ENCODE assay signal across 9 mouse cellular contexts in genomic region chr15:27595560-27595959, GRCm38 (mm10). TPM values are rescaled to one million over a fixed set of nuclear protein-coding genes. Genes with fewer than 3 reads are reported as not detected.
DNase-seq lines count a peak whose midpoint lies in the region; ATAC-seq lines count a peak whose summit lies in the region.
"Had no signal": no experiment of that assay in that cellular context is flagged by ENCODE, and none has a peak within 500 bp of the region (broad histone marks: within the 10 kb centered on the region; RNA-seq: fewer than 3 reads in every experiment).

No protein-coding gene starts in this region.

- H3K27me3 ChIP-seq in liver, embryonic 16.5 days (ENCODE audit: control insufficient read depth, insufficient read depth, low read depth, low read length), result no peaks in the 10 kb centered on the region
- no peaks in the 10 kb centered on the region for H3K27me3 ChIP-seq in liver, embryonic 12.5 days (replicated peaks)

- H3K4me3 ChIP-seq in liver, embryonic 16.5 days (ENCODE audit: low read depth, low read length), result no peak overlapping the region
- H3K4me3 ChIP-seq in liver, embryonic 12.5 days, result no peak overlapping the region
- no peak overlapping the region for H3K4me3 ChIP-seq in macrophage (ENCODE audit: inconsistent target)

- peak; percentile 54 for DNase-seq in adrenal gland, postnatal 14 days
- no peak for DNase-seq in adrenal gland, adult 8-10 months
- peak; percentile 14 for DNase-seq in embryo, embryonic 9.5 days (ENCODE audit: extremely low spot score)
- no peak for DNase-seq in layer of hippocampus, adult 8-10 months (ENCODE audit: low spot score in 2 of 2)
- DNase-seq: kidney, adult 11 months had no signal

- no peak overlapping the region for H3K4me2 ChIP-seq in liver, embryonic 16.5 days (ENCODE audit: low read depth, low read length)
- no peak overlapping the region for H3K4me2 ChIP-seq in liver, embryonic 12.5 days

- H3K4me1 ChIP-seq in liver, embryonic 16.5 days (ENCODE audit: control insufficient read depth, low read depth, low read length), result no peaks in the 10 kb centered on the region; the same call in none of the 2 replicates
- H3K4me1 ChIP-seq in liver, embryonic 12.5 days, result 0 out of 2 replicates have a peak, but pooled peaks cover 12% of the 10 kb centered on the region

- no peak overlapping the region for H3K27ac ChIP-seq in liver, embryonic 16.5 days (ENCODE audit: low read length)
- no peak overlapping the region for H3K27ac ChIP-seq in liver, embryonic 12.5 days
- H3K27ac ChIP-seq in macrophage, result peak overlapping the region; percentile 98

- no peak overlapping the region for H3K9ac ChIP-seq in liver, embryonic 16.5 days (ENCODE audit: low read depth, low read length)
- H3K9ac ChIP-seq in liver, embryonic 12.5 days, result no peak overlapping the region

- H3K9me3 ChIP-seq in liver, embryonic 16.5 days (replicated peaks; ENCODE audit: control insufficient read depth, low read length), result no peaks in the 10 kb centered on the region
- H3K9me3 ChIP-seq in liver, embryonic 12.5 days (replicated peaks), result no peaks in the 10 kb centered on the region

- peaks cover 85% of the 10 kb centered on the region for H3K79me2 ChIP-seq in macrophage (ENCODE audit: inconsistent target)

- 76% methylated on average over 8 of the region's 8 CpGs for WGBS in liver, embryonic 16.5 days (ENCODE audit: insufficient replicate concordance)
- 75% methylated on average over 8 of the region's 8 CpGs for WGBS in liver, embryonic 12.5 days (ENCODE audit: insufficient replicate concordance)
- 84% methylated on average over 8 of the region's 8 CpGs for WGBS in macrophage (ENCODE audit: missing documents)

- H3K36me3 ChIP-seq in liver, embryonic 16.5 days (ENCODE audit: control insufficient read depth, insufficient read depth), result peaks cover 21% of the 10 kb centered on the region
- peaks cover 94% of the 10 kb centered on the region for H3K36me3 ChIP-seq in liver, embryonic 12.5 days
- peaks cover 51% of the 10 kb centered on the region for H3K36me3 ChIP-seq in macrophage (ENCODE audit: inconsistent target)

- peak; percentile 46; the same call in 1 of the 2 replicates for ATAC-seq in liver, embryonic 16.5 days (ENCODE audit: low read depth)
- ATAC-seq in liver, embryonic 12.5 days, result no peak
- no peak for ATAC-seq in CD4-positive, CD25-positive, alpha-beta regulatory T cell, adult 4 months

RNA-seq across cellular contexts. Expression of gene Otulin, which starts 34.9 kb away (rescaled TPM):
- total RNA-seq in adrenal gland, postnatal 14 days (2021), result 37.1 and 43.6 TPM in 2 replicates
- 10 to 100 TPM; 37.2 to 42.8 (median 40.0) TPM for total RNA-seq in adrenal gland, adult 8-10 months (2022)
- polyA plus RNA-seq in liver, embryonic 16.5 days (2015; fragmentation: Nextera tagmentation; extraction: Ambion mirVana), result 7.8 and 12.3 TPM in 2 replicates
- polyA plus RNA-seq in liver, embryonic 12.5 days (2016; fragmentation: Nextera tagmentation; extraction: Ambion mirVana), result 33.1 and 35.0 TPM in 2 replicates
- 100 to 1,000 TPM in 2 of 26 experiments, 10 to 100 TPM in 24; 33.5 to 108 (median 60.6) TPM for total RNA-seq in macrophage (2018; cell fraction: chromatin; rRNA removed)
- 10 to 100 TPM; 41.1 to 67.8 (median 52.0) TPM for total RNA-seq in macrophage (2018; cell fraction: cytosol; rRNA removed)
- total RNA-seq in macrophage (2018; cell fraction: nucleus; rRNA removed), result 100 to 1,000 TPM in 3 of 26 experiments, 10 to 100 TPM in 23; 40.5 to 114 (median 67.3) TPM
- 43.1 to 52.3 TPM (median 48.8 TPM) in 3 replicates for polyA plus RNA-seq in macrophage (2018)
- 10 to 100 TPM; 10.7 to 10.8 TPM for polyA plus RNA-seq in CD4-positive, CD25-positive, alpha-beta regulatory T cell, adult 4 months (2017; shearing (Covaris generic))
- 10 to 100 TPM; 18.4 to 25.5 (median 21.9) TPM for total RNA-seq in layer of hippocampus, adult 8-10 months (2022)

Comparison
In these comparisons a context has a peak if more than half of its experiments do, and no peak if none do; other contexts are left out.
1. DNase-seq: peak in adrenal gland, postnatal 14 days (single experiment) and embryo, embryonic 9.5 days (single experiment); none in adrenal gland, adult 8-10 months (single experiment) and layer of hippocampus, adult 8-10 months (0 of 2).